Mouse (Mus musculus): ENCODE data around the gene Tspan4. TPM values are rescaled to one million over a fixed set of nuclear protein-coding genes. Genes with fewer than 3 reads are reported as not detected.
"Not testable (repeated sequence)": the region's sequence is repeated elsewhere in the genome, so short reads cannot be mapped to it uniquely, and the experiment has no call there.

Gene Tspan4
- total and polyA plus RNA-seq, 3 experiments, result 13.5 to 28.7 (median 15.3) TPM

DNA sequence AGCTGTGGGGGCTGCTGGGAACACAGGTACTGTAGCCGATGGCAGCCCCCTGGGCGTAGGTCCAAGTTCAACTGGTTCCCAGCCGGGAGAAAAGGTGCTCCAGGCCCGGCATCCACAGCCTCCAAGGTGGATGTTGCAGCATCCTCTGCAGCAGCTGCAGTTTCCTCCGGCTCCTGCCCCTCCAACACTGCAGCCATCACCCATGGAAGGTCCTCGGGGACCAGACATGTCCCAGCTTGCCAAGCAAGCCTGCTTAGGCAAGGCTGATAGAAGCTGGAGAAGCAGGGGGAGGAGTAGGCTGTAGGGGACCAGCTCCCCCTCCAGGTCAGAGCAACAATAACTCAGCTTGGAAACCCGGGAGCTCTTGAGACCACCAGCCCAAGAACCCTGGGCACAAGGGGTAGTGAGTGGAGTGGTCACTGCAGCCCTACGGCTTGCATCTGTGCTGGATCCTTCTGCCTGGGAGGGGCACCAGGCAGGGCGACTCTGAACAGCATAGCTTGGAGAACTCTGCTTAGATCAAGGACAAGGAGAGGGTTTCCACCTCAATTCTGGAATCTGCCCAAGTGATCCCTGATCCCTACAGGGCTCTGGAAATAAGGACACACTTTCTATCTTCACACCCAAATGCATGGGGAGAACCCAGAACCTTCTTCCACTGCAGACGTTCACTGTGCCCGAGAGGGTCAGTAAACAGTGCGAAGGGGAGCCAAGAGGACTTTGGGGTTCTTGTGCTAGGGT is 31.8 kb upstream of the Tspan4 start:
- Histone ChIP-seq H3K4me3 (ENCODE audit: low read depth, low read length) (peak overlapping the region; percentile 75), H3K9me3 (replicated peaks) (no peaks in the 10 kb centered on the region), H3K36me3 (replicated peaks) (peaks cover 55% of the 10 kb centered on the region), H3K4me1 (ENCODE audit: insufficient read depth, low read depth, low read length) (peaks cover 69% of the 10 kb centered on the region), H3K27me3 (ENCODE audit: insufficient read depth, low read length) (no peaks in the 10 kb centered on the region; the same call in 1 of the 2 replicates)
- ATAC-seq (ENCODE audit: extremely low read depth, insufficient number of reproducible peaks, low FRiP score, poor library complexity, severe bottlenecking) (peak; percentile 22; the same call in 1 of the 2 replicates), DNase-seq (ENCODE audit: low spot score) (peak; percentile 82)
- TF ChIP-seq GATA1 (IDR thresholded peaks at IDR 0.05; ENCODE audit: borderline replicate concordance, low read length), result no peak
- TF ChIP-seq CTCF (IDR thresholded peaks at IDR 0.05; ENCODE audit: low read depth, low read length), result peak; percentile 21; the same call in 1 of the 2 replicates
- TF ChIP-seq TAL1 (conservative IDR thresholded peaks at IDR 0.05; ENCODE audit: low read depth, low read length), result no peak
- no peak for TF ChIP-seq POLR2AphosphoS5 (IDR thresholded peaks at IDR 0.05; ENCODE audit: insufficient replicate concordance, low read depth, low read length)
- TF ChIP-seq GATA2 (IDR thresholded peaks at IDR 0.05; ENCODE audit: borderline replicate concordance, low read depth, low read length), result no peak

DNA sequence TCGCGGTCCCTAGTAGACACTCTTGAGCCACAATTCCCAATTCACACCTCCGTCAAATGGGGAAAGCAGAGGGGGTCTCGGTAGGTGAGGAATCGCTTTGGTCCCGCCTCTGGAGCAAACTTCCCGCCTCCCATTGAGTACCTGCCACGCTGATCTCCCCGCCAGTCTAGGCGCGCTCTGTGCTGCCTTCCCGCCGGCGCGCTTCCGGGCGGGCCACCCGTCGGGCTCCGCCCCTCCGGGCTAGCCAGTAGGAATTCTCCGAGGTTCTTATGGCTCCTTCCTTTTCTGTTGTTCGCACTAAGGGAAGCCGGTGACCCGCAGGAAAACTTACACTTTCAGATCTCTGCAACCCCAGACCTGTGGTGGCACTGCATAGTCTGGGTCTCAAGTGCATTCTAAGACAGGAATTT is 31.2 kb upstream of the Tspan4 start, which contains the start of gene Pidd1:
Pidd1 (minus strand) TSS at position 198 of the 410 bp plus-strand sequence.
- Histone ChIP-seq H3K4me1 (ENCODE audit: insufficient read depth, low read depth, low read length) (peaks cover 69% of the 10 kb centered on the region), H3K4me3 (ENCODE audit: low read depth, low read length) (peak within 1 kb of the TSS; percentile 75), H3K36me3 (replicated peaks) (peaks cover 55% of the 10 kb centered on the region), H3K27me3 (ENCODE audit: insufficient read depth, low read length) (no peaks in the 10 kb centered on the region; the same call in 1 of the 2 replicates), H3K9me3 (replicated peaks) (no peaks in the 10 kb centered on the region)
- ATAC-seq (ENCODE audit: extremely low read depth, insufficient number of reproducible peaks, low FRiP score, poor library complexity, severe bottlenecking) (peak; percentile 15; the same call in 1 of the 2 replicates), DNase-seq (ENCODE audit: low spot score) (peak; percentile 88)
- TF ChIP-seq GATA1 (IDR thresholded peaks at IDR 0.05; ENCODE audit: borderline replicate concordance, low read length) (no peak), POLR2AphosphoS5 (IDR thresholded peaks at IDR 0.05; ENCODE audit: insufficient replicate concordance, low read depth, low read length) (no peak), CTCF (IDR thresholded peaks at IDR 0.05; ENCODE audit: low read depth, low read length) (no peak), TAL1 (conservative IDR thresholded peaks at IDR 0.05; ENCODE audit: low read depth, low read length) (no peak), GATA2 (IDR thresholded peaks at IDR 0.05; ENCODE audit: borderline replicate concordance, low read depth, low read length) (no peak)

DNA sequence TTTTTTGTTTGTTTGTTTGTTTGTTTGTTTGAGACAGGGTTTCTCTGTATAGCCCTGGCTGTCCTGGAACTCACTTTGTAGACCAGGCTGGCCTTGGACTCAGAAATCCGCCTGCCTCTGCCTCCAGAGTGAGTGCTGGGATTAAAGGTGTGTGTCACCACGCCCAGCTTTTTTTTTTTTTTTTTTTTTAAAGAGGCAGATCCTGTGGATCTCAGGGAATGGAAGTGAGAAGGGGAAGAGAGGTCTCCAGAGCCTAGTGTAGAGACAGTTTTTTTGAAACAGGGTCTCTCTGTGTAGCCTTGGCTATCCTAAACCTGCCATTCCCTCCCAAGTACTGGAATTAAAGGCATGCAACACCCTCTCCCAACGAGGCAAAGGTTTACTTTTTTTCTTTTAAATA is 28.7 kb upstream of the Tspan4 start:
- peaks cover 68% of the 10 kb centered on the region for H3K4me1 ChIP-seq (ENCODE audit: insufficient read depth, low read depth, low read length)
- H3K4me3 ChIP-seq (ENCODE audit: low read depth, low read length); H3K27me3 ChIP-seq (ENCODE audit: insufficient read depth, low read length); DNase-seq (ENCODE audit: low spot score); ATAC-seq (ENCODE audit: extremely low read depth, insufficient number of reproducible peaks, low FRiP score, poor library complexity, severe bottlenecking); H3K9me3 ChIP-seq (replicated peaks): not testable (repeated sequence)
- H3K36me3 ChIP-seq (replicated peaks), result peaks cover 52% of the 10 kb centered on the region

DNA sequence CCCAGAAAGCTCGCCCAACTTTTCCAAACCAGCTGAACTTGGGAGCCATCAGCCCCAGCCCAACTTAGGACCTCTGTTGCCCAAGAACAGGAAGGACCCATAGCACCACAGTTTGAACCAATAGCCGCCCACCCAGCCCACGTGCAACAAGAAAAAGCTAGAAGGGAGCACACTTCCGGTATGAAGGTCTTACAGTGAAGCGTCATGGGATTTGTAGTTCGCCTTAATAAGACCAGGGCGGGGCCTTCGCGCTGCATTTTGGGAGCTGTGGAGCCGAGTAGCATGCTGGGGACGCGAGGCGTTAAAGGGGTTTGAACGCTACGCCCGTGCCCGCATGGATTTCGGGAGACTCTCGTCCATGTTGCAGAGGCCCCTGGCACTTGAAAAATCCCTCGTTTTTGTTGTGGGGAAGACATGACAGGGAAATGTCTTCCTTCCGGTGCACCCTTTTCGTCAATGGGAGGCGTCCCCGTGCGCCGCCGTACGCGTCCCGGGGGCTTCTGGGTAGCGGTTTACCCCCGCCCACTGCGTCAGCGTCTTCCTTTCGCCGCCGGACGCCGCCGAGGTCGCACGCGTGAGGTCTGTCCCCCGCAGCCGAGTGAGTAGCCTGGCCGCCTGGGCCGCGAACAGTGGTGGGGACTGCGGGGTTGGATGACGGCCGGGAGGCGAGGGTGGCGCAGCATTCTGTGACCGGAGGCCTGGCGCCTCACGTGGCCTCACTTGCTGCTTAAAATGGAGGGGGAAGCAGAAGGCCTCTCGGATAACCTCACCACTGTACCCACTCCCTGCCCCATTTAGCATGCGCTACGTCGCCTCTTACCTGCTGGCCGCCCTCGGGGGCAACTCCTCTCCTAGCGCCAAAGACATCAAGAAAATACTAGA is 27.7 kb upstream of the Tspan4 start, which contains the start of gene Rplp2:
Rplp2 (plus strand) TSS at position 261 of the 882 bp plus-strand sequence.
- H3K4me3 ChIP-seq (ENCODE audit: low read depth, low read length), result peak within 1 kb of the TSS; percentile 81
- no peaks in the 10 kb centered on the region for H3K27me3 ChIP-seq (ENCODE audit: insufficient read depth, low read length)
- DNase-seq (ENCODE audit: low spot score) (peak; percentile 92), ATAC-seq (ENCODE audit: extremely low read depth, insufficient number of reproducible peaks, low FRiP score, poor library complexity, severe bottlenecking) (peak; percentile 85)
- no peak for TF ChIP-seq TAL1 (conservative IDR thresholded peaks at IDR 0.05; ENCODE audit: low read depth, low read length)
- peak; percentile 59; the same call in 1 of the 2 replicates for TF ChIP-seq POLR2AphosphoS5 (IDR thresholded peaks at IDR 0.05; ENCODE audit: insufficient replicate concordance, low read depth, low read length)
- H3K36me3 ChIP-seq (replicated peaks), result peaks cover 52% of the 10 kb centered on the region
- H3K4me1 ChIP-seq (ENCODE audit: insufficient read depth, low read depth, low read length), result peaks cover 67% of the 10 kb centered on the region
- H3K9me3 ChIP-seq (replicated peaks), result no peaks in the 10 kb centered on the region

DNA sequence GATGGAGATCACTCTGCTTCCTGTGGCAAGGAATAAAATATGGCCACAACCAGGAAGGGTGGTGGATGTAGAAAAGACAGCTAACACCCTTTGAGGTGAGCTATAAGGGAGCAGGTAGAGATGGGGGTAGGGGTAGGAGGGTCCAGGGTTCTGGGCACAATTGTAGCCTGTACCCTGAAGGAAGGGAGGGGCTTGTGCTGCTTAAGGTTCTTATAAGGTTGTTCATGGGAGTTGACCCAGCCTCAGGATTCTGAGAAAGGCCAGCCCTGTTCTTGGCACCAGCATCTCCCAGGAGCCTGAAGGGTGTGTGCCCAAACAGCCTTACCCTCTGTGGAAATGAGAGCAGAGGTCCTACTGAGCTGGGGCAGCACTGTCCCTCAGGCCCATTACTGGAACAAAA is 23.1 kb upstream of the Tspan4 start:
- Histone ChIP-seq H3K9me3 (replicated peaks) (no peaks in the 10 kb centered on the region), H3K27me3 (ENCODE audit: insufficient read depth, low read length) (no peaks in the 10 kb centered on the region), H3K36me3 (replicated peaks) (peaks cover 55% of the 10 kb centered on the region), H3K4me3 (ENCODE audit: low read depth, low read length) (no peak overlapping the region), H3K4me1 (ENCODE audit: insufficient read depth, low read depth, low read length) (peaks cover 69% of the 10 kb centered on the region)
- TF ChIP-seq POLR2AphosphoS5 (IDR thresholded peaks at IDR 0.05; ENCODE audit: insufficient replicate concordance, low read depth, low read length), result no peak
- no peak for TF ChIP-seq CTCF (IDR thresholded peaks at IDR 0.05; ENCODE audit: low read depth, low read length)
- TF ChIP-seq GATA2 (IDR thresholded peaks at IDR 0.05; ENCODE audit: borderline replicate concordance, low read depth, low read length), result no peak
- no peak for TF ChIP-seq GATA1 (IDR thresholded peaks at IDR 0.05; ENCODE audit: borderline replicate concordance, low read length)
- TF ChIP-seq TAL1 (conservative IDR thresholded peaks at IDR 0.05; ENCODE audit: low read depth, low read length), result no peak
- ATAC-seq (ENCODE audit: extremely low read depth, insufficient number of reproducible peaks, low FRiP score, poor library complexity, severe bottlenecking) (no peak), DNase-seq (ENCODE audit: low spot score) (no peak)

DNA sequence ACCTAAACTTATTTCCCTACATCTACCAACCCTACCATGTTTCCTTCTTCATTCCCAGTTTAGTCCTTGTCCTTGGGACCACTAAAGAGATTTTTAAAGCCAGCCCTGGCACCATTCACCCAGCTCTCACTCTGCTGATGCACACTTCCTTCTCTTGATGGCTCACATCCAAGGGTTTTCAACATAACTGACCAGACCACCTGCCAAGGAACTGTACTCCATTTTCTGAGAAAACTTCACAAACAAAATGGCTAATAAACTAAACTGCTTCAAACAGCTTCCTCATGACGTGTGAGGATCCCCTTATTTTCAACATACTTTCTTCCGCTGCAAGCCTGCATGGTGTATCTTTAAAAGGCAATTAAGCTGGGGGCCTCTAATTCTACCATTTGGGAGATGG is 21.4 kb upstream of the Tspan4 start:
- DNase-seq (ENCODE audit: low spot score), result no peak
- no peak for TF ChIP-seq GATA2 (IDR thresholded peaks at IDR 0.05; ENCODE audit: borderline replicate concordance, low read depth, low read length)
- no peak for TF ChIP-seq GATA1 (IDR thresholded peaks at IDR 0.05; ENCODE audit: borderline replicate concordance, low read length)
- no peak for TF ChIP-seq CTCF (IDR thresholded peaks at IDR 0.05; ENCODE audit: low read depth, low read length)
- TF ChIP-seq TAL1 (conservative IDR thresholded peaks at IDR 0.05; ENCODE audit: low read depth, low read length), result no peak
- no peak for TF ChIP-seq POLR2AphosphoS5 (IDR thresholded peaks at IDR 0.05; ENCODE audit: insufficient replicate concordance, low read depth, low read length)
- peaks cover 62% of the 10 kb centered on the region for H3K36me3 ChIP-seq (replicated peaks)
- no peak overlapping the region for H3K4me3 ChIP-seq (ENCODE audit: low read depth, low read length)
- ATAC-seq (ENCODE audit: extremely low read depth, insufficient number of reproducible peaks, low FRiP score, poor library complexity, severe bottlenecking), result no peak
- peaks cover 76% of the 10 kb centered on the region for H3K4me1 ChIP-seq (ENCODE audit: insufficient read depth, low read depth, low read length)
- no peaks in the 10 kb centered on the region for H3K27me3 ChIP-seq (ENCODE audit: insufficient read depth, low read length)
- no peaks in the 10 kb centered on the region for H3K9me3 ChIP-seq (replicated peaks)
